8 mouse cellular contexts compared by ENCODE assay signal in genomic region chr2:31572051-31572914, GRCm38 (mm10). TPM values are rescaled to one million over a fixed set of nuclear protein-coding genes. Genes with fewer than 3 reads are reported as not detected.
DNase-seq lines count a peak whose midpoint lies in the region; ATAC-seq and TF ChIP-seq lines count a peak whose summit lies in the region.

Gene Fubp3 (plus strand): TSS chr2:31572651.

- H3K27ac ChIP-seq in ES-E14 (ENCODE audit: insufficient read depth, low read depth, low read length, poor library complexity, severe bottlenecking), result peak within 1 kb of the TSS; percentile 100
- peak within 1 kb of the TSS; percentile 84 for H3K27ac ChIP-seq in forebrain, embryonic 15.5 days (replicated peaks)

- H3K27me3 ChIP-seq in forebrain, embryonic 15.5 days, result no peaks in the 10 kb centered on the region

- peak; percentile 98 for ATAC-seq in forebrain, embryonic 15.5 days (replicated peaks)
- peak; percentile 16; the same call in 1 of the 2 replicates for ATAC-seq in neutrophil, adult 5-6 weeks (ENCODE audit: extremely low read depth, insufficient number of reproducible peaks, low FRiP score, poor library complexity, severe bottlenecking)

- intact Hi-C loops in heart, postnatal 25 days (cut with DNase I), result no loop called here

- DNase-seq in ES-E14 (ENCODE audit: low read depth, low spot score), result peak; percentile 90
- DNase-seq in cerebellum, adult 11-12 months, result peak; percentile 87
- DNase-seq in heart, postnatal 25 days (ENCODE audit: low spot score), result peak; percentile 84
- peak; percentile 88 to 90 for DNase-seq in layer of hippocampus, adult 18-20 months (ENCODE audit: low spot score in 2 of 2)
- DNase-seq in lung, adult 2 months, result peak; percentile 89
- DNase-seq in thymus, adult 18-20 months, result peak; percentile 64 to 75

- in situ Hi-C loops in ES-E14 (cut with MboI; ENCODE audit: low sequenced_read_pairs in 2 of 2, unreplicated experiment in 2 of 2), result no loop called here

- TF ChIP-seq POLR2A in lung, adult 2 months (IDR thresholded peaks at IDR 0.05; ENCODE audit: borderline replicate concordance, extremely low read depth, low read depth, low read length), result peak; percentile 47

- H3K4me1 ChIP-seq in ES-E14 (ENCODE audit: control insufficient read depth in 2 of 2, insufficient read depth in 2 of 2, low read length in 2 of 2, poor library complexity in 1 of 2), result peaks cover 6 to 10% of the 10 kb centered on the region in 2 experiments; a peak in 3 of 4 replicates
- peaks cover 26% of the 10 kb centered on the region for H3K4me1 ChIP-seq in forebrain, embryonic 15.5 days
- H3K4me1 ChIP-seq in lung, adult 2 months (ENCODE audit: control insufficient read depth, insufficient read depth, low read length), result peaks cover 9% of the 10 kb centered on the region; the same call in 1 of the 2 replicates

- H3K4me3 ChIP-seq in ES-E14 (ENCODE audit: insufficient read depth in 1 of 2, low read depth in 1 of 2, low read length in 2 of 2, poor library complexity in 1 of 2, severe bottlenecking in 1 of 2), result peak within 1 kb of the TSS; percentile 94 to 97
- H3K4me3 ChIP-seq in forebrain, embryonic 15.5 days, result peak within 1 kb of the TSS; percentile 79
- H3K4me3 ChIP-seq in lung, adult 2 months (replicated peaks; ENCODE audit: extremely low read depth, low read depth, low read length), result peak within 1 kb of the TSS; percentile 59

- no peaks in the 10 kb centered on the region for H3K9me3 ChIP-seq in ES-E14 (ENCODE audit: control insufficient read depth, insufficient read depth, low read depth, low read length)
- no peaks in the 10 kb centered on the region for H3K9me3 ChIP-seq in forebrain, embryonic 15.5 days

- peak within 1 kb of the TSS; percentile 89 for H3K4me2 ChIP-seq in forebrain, embryonic 15.5 days (replicated peaks)

- H3K36me3 ChIP-seq in ES-E14 (ENCODE audit: control insufficient read depth, insufficient read depth, low read length, poor library complexity, severe bottlenecking), result no peaks in the 10 kb centered on the region
- 0 out of 2 replicates have a peak, but pooled peaks cover 7% of the 10 kb centered on the region for H3K36me3 ChIP-seq in forebrain, embryonic 15.5 days

- no peak for TF ChIP-seq CTCF in lung, adult 2 months (IDR thresholded peaks at IDR 0.05; ENCODE audit: insufficient read depth, low read length)

- WGBS in forebrain, embryonic 15.5 days, result 2% methylated on average over 51 of the region's 51 CpGs
- WGBS in lung, adult 2 months, result 1% methylated on average over 50 of the region's 51 CpGs

- peak within 1 kb of the TSS; percentile 96 for H3K9ac ChIP-seq in ES-E14 (ENCODE audit: insufficient read depth, low read depth, low read length, poor library complexity, severe bottlenecking)
- H3K9ac ChIP-seq in forebrain, embryonic 15.5 days (replicated peaks), result peak within 1 kb of the TSS; percentile 95

TF ChIP-seq in ES-E14, 5 proteins besides CTCF, POLR2A, EP300 and RAD21:
- TF ChIP-seq ZNF384 (IDR thresholded peaks at IDR 0.05; ENCODE audit: low read depth, low read length), result no peak
- no peak; the same call in 1 of the 2 replicates for TF ChIP-seq CHD2 (IDR thresholded peaks at IDR 0.05; ENCODE audit: low read depth, low read length)
- TF ChIP-seq MAFK (IDR thresholded peaks at IDR 0.05; ENCODE audit: insufficient read depth, low read depth, low read length), result peak; percentile 74; the same call in 1 of the 2 replicates
- TF ChIP-seq ZC3H11A (IDR thresholded peaks at IDR 0.05; ENCODE audit: borderline replicate concordance, low read depth, low read length), result no peak
- peak; percentile 72; the same call in 1 of the 2 replicates for TF ChIP-seq HCFC1 (IDR thresholded peaks at IDR 0.05; ENCODE audit: borderline replicate concordance, insufficient read depth, low read length)

RNA-seq across cellular contexts. Expression of gene Fubp3, which starts in this region (rescaled TPM):
- total RNA-seq in ES-E14 (2012; rRNA removed), result 76.0 and 94.4 TPM in 2 replicates
- polyA plus RNA-seq in forebrain, embryonic 15.5 days (2015; fragmentation: Nextera tagmentation; extraction: Ambion mirVana), result 57.5 and 63.0 TPM in 2 replicates
- 10 to 100 TPM; 13.1 to 17.0 TPM for total RNA-seq in heart, postnatal 25 days (2021)
- total RNA-seq in layer of hippocampus, adult 18-20 months (2021), result 10 to 100 TPM; 34.3 to 39.1 TPM
- polyA plus RNA-seq in lung, adult 2 months (2012; rRNA removed), result 46.4 and 48.9 TPM in 2 replicates
- total RNA-seq in neutrophil, adult 5-6 weeks (2017), result 7.0 and 13.1 TPM in 2 replicates

Comparison
In these comparisons a context has a peak if more than half of its experiments do, and no peak if none do; other contexts are left out.
1. Peak in every context shown above with its lines: DNase-seq, ATAC-seq, H3K4me3 ChIP-seq and H3K27ac ChIP-seq.